Mouse (Mus musculus) ES-Bruce4 (cell line): Measurements from ENCODE around the gene Mrgpra2b.

ENCODE experiments used
- CTCF ChIP-seq: IDR thresholded peaks from one replicate; pipeline ENCODE4 v1.8.1; 2011; ENCODE audit warnings: low read depth, low read length
- EP300 ChIP-seq: IDR thresholded peaks from 2 replicates; pipeline ENCODE4 v1.6.1; 2011; ENCODE audit warnings: low read depth, low read length; ENCODE audit not compliant: insufficient read depth

DNA sequence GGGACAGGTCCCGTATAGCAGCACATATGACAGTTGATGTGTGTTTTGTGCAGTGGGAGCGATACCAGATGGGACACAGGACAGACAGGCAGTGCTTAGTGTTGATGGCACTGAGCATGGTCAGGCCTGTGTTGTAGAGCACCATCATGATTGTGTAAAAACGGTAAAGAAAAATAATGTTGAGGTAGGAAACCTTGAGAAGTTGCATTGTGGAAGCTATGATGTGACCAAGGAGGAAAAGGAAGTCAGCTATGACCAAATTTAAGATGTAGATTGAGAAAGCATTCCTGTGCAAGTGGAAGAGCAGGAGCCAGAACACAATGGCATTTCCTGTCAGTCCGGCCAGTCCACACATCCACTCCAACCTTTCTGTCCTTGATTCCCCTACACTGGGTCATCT lies 25.7 kb downstream of the Mrgpra2b start:
- TF ChIP-seq EP300 (no peak), CTCF (no peak)
